Mouse (Mus musculus) urinary bladder, postnatal 14 days (tissue): ENCODE data around the gene Mgat4c.

ENCODE experiments used
- DNase-seq: peaks from one replicate; pipeline ENCODE4 v3.0.0; 2021; ENCODE audit warnings: low spot score

The Mgat4c gene

DNA sequence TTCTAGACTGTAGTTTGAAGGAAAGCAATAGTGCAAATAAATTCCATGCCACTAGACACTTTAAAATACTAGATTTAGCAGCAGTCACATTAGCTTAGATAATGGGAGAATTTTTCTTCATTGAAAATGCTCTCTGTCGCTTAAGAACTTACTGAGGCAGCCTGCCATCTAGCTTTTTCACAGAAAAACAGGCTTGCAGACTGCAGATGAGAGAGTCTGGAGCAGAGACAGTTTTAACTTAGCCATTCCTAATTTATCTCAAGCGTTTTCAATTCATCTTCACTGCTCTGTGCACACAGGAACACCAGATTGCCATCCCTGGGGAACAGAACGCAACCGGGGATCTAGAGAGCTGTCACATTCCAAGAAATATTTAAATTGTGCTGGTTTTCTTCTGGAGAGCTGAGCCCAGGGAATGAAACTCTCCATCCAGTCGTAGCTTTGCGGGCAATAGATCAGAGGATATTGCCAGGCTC lies at the start of gene Mgat4c:
Mgat4c (plus strand) TSS at position 51 of the 476 bp plus-strand sequence.
- DNase-seq = no peak

DNA sequence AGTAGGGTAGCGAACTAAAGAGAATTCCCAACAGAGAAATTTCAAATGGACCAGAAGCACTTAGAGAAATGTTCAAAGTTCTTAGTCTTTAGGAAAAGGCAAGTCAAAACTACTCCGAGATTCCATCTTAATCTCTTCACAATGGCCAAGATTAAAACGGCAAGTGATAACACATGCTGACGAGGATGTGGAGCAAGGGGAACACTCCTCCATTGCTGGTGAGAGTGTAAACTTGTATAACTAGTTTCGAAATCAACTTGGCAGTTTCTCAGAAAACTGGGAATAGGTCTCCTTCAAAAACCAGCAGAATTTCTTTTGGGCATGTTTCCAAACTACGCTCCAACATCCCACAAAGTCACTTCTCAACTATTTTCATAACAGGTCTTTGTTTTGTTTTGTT lies 46.0 kb upstream of the Mgat4c start:
- DNase-seq = no peak

DNA sequence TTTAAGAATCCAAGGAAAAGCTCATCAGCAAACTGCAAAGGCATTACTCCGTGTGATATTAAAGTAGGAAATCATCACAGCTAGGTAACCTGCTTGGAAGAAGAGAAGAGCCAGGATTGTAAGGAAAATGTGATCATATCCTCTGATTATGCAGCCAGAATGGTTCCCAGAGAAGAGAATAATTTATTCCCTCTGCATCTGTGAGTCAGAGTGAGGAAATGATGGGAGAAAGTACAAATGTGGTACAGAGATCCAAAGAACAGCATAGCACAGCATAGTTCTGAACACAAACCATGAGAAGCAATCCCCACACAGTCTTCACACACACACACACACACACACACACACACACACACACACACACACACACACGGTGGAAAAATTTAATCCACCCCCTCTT lies 40.2 kb upstream of the Mgat4c start:
- DNase-seq = no peak

DNA sequence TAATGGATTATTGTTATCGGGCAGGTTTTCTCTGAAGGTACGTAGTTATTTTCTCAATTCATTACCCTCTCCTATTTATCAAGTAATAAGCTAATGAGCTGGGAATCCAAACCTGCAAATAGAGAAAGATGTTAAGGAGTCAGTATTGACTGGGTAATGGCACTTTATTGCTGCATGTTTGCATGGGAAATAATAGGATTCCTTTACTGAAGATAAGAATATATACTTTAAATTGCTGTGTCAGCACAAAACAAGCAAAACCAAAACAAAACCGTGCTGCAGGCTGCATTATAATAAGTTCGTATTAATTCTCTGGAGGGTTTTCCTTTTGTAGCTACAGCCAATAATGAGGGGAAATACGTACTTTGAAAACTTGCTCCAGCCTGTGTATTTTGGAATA lies 627 bp downstream of the Mgat4c start:
- DNase-seq = no peak

DNA sequence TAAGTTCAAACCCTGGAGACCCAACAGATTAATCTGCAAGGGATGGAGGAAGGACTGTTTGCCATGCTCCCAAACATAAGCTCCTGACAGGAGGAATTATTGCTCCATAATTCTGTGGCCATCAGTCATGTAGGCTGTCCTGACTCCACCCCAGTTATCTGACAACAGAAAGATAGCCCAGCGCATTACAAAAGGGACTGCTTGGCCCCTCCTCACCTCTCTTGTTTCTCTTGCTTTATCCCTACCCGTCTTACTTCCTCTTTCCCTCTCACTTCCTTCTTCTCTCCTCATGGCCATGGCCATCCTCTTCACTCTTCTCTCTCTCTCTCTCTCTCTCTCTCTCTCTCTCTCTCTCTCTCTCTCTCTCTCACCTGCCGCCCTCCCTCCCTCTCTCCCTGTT lies 80.5 kb downstream of the Mgat4c start:
- no peak for DNase-seq

DNA sequence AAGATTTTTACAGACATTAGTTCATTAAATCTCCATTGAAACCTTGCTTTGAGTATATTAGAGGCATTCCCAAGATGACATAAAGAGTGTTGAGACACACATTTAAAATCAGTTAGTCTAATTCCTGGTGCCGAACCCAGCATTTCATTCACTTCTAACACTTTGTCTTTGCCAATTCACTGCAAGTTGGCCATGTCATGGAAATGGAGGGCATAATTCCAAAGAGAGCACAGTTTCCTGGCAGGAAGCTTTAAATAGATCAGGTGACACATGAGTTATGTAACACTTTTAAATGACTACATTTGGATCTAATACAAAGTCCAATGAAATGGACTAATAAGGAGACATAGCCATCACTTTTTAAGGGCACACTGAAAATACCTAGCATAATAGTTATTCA lies 89.4 kb downstream of the Mgat4c start:
- DNase-seq = no peak

DNA sequence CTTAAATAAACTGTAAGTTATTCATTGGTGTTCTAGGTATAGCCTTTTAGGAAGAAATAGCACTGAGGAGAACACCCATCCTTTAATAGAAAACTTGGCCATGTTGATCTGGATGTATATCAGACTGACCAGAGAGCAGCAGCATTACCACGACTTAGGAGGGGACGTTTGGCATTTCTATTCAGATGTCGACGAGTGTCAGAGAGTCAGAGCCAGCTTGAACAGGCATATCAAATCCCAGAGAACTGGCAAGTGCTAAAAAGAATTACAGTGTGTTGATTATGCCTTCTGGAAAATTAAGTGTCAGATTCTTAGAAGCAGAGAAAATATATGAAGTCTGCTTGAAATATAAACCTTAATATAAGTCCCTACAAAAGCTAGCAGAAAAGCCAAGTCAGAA lies 89.9 kb downstream of the Mgat4c start:
- no peak for DNase-seq

DNA sequence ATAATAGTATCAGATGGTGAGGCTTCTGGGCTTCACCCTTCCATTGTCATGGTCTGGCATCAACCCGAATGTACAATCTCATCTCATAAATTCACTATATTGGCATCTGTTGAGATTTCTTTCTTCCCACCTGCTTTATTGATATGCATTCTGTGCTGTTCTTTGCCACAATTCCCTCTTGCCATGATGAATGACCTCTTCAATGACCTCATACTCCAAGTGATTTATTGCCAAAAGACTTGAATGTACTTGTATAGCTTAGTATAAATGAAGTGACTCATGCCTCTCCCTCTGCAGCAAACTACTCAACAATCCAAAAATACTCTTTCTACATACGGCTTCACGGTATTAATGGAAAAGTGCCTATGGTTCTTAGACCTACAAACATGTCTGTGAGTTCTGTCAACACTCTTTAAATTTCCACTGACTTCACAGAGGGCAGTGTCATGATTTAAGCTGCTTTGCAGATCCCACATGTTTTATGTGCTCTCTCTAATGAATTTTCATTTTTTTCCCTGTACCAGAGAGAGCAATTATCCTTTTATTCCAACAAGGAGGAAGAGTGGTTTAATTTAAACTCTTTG lies 102.0 kb downstream of the Mgat4c start:
- DNase-seq = no peak

DNA sequence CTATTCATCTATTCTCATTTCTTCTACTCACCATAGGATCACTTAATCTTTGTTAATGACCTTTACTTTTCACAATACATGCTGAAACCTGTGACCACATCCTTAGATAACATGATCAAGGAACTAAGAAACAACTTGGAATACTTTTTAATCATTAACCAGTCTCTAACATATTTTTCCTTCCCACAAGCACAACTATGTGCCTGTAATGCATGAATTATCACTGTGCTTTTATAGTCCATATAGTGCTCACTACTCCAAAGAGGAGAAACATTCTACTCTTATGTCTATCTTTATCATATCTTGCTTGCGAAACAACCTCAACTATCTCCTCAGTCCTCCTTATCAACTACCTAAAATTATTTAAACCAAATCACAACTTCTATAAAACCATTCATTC lies 114.2 kb downstream of the Mgat4c start:
- DNase-seq = no peak

DNA sequence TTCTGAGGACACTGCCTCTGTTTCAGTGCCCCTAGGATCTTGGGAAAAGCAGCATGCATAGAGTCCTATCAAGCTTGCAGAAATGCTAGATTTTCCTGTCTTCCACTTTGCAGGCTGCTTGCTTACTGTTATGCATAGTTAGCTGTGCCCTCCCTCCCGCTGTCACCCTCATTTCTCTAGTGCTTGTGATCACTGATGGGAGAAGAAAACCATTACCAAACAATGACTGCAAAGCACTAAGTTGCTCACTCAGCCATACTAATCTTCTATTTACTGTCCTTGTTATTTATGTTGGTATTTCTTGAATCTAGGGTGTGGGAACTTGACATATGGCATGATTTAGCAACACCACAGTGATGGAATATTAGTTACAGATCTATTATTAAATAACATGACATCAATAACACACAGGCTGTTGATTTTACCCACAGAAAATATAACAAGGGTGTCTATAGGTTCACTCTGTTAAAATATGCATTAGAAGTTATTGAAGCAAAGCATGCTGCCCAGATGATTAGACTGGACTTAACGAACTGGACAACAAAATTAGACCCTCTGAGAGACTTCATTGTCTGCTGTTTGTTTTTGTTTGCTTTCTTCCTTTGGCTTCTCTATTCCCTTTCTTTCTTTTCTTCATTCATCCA lies 117.7 kb downstream of the Mgat4c start:
- no peak for DNase-seq

DNA sequence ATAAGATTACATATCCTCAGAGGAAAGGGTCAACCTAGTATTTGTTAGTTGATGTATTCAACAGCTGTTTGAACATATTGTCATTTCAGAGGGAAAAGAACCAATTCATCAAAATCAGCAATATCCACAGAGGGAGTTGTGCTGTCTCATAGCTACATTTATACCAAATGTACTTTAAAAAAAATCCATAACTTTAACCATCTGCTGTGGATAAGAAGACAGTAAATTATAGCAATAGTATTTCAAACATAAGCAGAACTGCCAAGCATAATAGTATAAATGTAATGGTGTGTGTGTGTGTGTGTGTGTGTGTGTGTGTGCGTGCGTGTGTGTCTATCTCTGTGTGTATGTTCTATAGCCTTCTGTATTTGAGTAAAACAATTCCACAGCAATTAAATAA lies 127.5 kb downstream of the Mgat4c start:
- DNase-seq = no peak

DNA sequence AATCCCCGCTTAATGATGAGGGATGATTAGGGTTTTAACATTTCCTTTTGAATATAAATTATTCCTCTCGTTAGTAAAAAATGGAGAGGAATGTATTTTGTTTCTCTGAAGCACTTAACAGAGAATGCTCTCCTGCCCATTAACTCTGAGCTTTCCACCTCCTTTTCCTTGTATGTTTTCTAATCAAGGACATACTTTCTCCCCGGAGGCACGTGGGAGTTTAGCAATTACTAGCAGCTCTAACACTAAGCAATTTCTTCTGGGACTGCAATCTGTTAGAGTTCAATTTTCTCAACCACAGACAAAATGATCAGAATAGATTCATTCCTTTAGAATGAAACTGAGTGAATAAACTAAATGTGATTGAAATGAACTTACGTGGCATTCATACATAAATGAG lies 135.6 kb downstream of the Mgat4c start:
- DNase-seq = no peak

DNA sequence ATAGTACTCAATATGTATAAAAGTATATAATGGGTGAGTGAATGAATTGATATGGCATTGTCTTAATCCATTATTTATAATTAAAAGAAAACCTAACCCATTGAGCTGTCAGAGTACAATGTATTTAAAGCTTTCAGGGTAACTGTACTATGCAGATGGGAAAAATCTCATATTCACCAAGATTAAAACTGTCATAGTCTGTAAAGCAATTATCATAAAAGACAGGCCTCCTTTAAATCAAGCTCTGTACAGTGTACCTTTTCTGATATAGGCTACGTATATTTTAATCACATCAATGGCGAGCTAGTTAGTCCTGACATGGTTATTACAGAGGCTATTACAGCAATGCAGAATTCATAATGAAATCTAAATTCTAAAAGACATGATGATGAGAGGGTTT lies 146.7 kb downstream of the Mgat4c start:
- DNase-seq = no peak

DNA sequence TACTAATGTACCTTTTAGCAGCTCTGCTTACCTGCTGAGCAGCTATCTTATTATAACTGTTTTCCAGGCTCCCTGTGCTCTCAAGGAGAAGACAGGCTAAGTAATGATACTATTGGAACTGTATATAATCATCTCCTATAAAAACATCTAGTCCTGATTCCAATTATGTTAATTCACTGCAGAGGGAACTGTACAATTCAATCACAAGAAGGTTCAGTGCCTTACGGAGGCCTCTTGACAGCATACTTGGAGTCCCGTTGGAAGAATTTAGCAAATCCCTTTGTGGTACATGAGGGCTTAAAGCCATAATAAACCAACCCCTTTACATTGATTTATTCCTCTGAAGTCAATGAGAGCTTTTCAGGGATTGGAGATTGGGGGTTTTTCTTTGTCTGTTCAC lies 174.8 kb downstream of the Mgat4c start:
- DNase-seq = no peak

DNA sequence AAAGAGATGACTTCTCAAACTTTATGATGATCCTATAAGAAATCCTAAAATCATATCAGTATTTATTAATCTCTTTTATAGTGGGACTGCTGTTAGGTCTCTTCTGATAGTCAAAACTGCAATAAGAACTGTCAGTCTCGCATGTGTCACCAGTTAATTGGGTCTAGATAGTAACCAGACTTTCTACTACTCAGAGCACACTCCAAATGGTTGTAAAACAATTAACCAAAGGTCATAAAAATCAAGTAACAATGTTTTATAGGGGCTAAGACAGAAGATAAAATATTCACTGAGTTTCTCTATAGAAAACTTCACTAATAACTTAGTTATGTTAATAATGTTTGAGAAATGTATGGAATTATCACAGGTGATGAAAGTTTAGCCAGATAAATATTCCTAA lies 208.6 kb downstream of the Mgat4c start:
- no peak for DNase-seq

DNA sequence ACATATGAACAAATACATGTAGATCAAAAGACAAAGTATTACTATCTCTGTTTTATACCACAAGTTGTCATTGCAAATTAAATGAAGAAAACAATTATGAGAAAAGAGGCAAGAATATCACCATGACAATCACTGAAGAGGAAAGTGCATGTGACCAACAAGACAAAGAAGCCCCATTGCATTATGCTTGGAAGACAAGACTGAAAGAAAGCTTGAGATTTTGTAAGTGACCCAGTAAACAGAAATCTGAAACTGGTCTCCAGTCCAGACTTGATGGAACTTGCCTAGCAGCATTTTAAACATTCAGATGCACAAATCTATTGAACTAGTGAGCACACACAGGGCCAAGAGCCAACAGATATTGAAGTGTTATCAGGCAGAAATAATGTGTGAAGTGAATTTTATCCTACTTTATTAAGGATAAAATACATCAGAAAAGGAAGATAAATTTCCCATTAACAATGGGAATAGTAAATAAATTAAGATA lies 236.1 kb downstream of the Mgat4c start:
- no peak for DNase-seq

DNA sequence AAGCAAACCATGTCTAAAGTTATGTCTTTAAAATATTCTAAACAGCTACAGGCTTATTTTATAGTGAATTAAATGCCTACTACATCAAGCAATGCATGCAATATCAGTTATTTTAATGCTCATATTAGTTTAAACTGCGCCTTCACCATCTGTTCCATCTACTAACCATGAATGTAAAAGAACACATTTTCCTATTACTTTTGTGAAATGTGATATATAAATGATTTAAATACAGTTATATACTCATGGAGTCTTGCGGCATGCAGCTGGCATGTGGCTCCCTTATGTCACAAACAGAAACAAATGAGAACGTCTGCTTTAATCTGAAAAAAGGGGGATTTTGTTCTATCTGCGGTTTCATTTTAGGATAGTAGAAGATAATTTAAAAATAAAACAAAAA lies 316.3 kb downstream of the Mgat4c start:
- no peak for DNase-seq

DNA sequence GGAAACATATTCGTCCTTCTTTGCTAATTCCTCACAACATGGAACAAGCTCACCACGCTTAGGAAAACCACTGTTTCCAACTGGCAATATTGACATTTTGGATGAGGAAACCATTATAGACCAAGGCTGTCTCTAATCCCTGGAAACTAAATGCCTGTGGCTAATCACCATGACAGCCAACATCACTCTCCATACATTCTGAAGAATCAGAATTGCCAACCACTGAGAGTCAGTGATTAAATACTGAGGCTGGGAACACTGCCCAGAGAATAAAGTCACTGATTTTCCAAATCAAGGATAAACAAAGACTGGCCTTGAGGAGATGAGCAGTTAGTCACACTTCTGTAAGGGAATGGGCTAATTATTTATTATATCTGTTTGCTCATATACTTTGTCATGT lies 361.2 kb downstream of the Mgat4c start:
- no peak for DNase-seq

DNA sequence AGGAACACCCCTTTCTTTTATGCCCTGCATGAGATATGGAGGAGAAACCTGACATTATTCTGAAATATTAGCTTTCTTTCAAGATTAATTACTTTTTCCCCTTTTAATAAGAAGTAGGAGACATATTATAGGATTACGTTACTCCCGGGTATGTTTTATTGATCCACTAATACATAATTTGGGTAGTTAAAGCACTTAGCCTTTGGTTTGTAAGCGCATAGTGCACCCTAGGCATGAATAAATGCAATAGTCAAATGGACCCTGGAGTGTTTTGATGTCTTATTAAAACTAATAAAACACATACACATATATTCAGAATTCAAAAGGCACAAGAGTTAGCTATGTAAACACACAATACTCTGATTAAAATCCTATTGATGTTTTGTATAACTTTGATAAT lies 374.9 kb downstream of the Mgat4c start:
- no peak for DNase-seq

DNA sequence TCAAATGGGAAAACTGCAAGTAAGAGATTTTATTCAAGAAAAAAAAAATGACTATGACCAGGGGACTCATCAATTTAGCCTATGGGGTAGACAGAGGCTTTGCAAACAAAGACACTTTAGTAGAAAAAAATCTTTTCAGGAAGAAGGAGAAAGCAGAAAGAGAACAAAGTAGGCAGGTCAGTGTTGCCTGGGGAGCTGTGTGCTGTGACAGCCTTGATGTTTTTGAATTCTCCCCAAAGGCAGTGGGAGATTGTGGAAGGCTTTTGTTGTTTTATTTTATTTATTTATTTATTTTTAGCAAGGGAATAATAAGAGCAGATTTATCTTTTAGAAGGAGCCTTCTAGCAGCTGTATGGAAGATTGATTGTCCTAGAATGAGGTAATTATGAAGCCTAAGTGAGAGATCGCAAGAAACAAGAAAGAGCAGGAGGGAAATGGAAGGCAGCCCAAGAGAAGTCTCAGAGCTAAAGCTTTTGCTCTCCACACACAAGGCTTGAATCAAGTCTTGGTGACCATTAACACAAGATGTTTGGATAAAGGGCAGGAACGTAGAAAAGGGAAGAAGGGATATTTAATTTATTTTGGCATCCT lies 375.8 kb downstream of the Mgat4c start:
- DNase-seq = no peak

DNA sequence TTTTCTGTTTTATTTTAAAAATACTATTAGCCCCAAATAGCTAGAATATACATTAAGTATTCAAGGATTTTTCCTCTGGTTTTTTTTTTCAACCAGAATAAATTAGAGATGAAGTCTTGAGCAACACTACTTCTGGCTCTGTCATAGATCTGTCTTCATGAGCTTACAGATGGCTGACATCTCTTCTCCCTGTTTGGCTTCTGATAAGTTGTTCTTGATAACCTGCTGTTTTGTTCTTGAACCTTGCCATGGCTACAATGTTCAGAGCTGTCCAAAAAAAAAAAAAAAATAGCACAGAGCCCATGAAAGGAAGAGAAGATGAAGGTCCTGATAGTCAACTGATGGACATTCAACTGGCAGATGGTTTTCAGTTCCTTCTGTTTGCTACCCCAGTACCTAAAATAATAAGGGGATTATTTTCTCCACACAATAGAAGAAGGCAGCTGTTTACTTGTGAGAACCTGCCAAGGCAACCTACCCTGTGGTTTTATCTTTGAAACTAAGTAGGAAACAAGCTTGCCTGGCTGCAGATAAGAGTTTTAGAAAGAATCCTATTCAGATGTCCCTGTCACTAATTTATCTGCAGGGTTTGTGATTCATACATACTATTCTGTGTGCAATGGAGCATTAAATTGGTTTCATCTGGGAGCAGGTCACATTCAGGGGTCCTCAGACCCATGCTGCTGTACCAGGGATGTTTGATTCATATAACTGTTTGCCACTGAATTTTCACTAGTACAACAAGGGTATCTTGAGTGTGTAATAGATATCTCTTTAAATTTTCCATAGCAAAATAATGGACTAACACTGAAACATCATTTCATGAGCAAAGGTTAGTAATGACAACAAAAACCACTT lies 393.5 kb downstream of the Mgat4c start:
- no peak for DNase-seq

DNA sequence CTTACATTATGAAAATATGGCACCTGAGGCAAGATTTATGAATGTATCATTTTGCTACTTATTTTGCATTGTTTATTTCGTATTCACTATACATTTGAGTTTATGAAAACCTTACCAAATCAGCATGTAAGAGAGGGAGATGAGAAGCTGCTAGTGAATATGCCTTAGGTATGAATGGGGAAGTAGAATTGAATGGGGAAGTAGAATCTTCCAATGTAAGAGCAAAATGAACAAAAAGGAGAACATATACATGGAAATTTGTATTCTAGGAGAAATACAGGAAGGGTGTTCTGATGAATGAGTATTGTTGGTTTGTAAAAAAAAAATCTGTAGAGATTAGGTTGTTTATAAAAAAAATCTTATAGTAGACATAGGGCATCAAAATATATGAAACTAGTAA lies 441.9 kb downstream of the Mgat4c start:
- no peak for DNase-seq

DNA sequence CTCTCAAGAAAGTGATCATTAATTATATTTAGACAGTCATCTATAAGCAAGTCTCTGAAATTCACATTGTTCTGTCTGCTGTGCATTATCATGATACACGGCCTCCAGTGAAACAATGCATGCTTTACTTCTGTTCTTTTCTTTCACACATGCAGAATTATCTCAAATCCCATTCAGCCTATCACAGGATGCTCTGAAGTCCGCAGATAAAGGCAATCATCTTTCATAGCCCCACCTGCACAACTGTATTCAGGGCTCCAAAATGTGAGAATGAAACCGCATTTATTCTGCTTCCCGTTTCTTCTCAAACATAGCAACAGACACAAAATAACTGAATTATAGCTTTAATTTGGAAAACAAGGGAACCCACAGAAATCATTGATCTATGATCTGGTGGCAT lies 446.1 kb downstream of the Mgat4c start:
- no peak for DNase-seq
